ENCODE assay signal across 22 mouse cellular contexts in genomic region chr4:47438956-47439355, GRCm38 (mm10).
"Had no signal": no experiment of that assay in that cellular context is flagged by ENCODE, and none has a peak within 500 bp of the region (broad histone marks: within the 10 kb centered on the region; RNA-seq: fewer than 3 reads in every experiment).

No protein-coding gene starts in this region.

- H3K9me3 ChIP-seq: limb, embryonic 10.5 days; limb, embryonic 13.5 days; liver, embryonic 12.5 days; liver, embryonic 15.5 days; lung, embryonic 15.5 days; midbrain, embryonic 12.5 days; neural tube, embryonic 12.5 days; stomach, embryonic 15.5 days had no signal

- H3K36me3 ChIP-seq: limb, embryonic 10.5 days; limb, embryonic 13.5 days; liver, embryonic 12.5 days; liver, embryonic 15.5 days; lung, embryonic 15.5 days; midbrain, embryonic 12.5 days; neural tube, embryonic 12.5 days; stomach, embryonic 15.5 days had no signal

- H3K4me3 ChIP-seq: liver, embryonic 12.5 days; liver, embryonic 15.5 days; neural tube, embryonic 12.5 days; stomach, embryonic 15.5 days had no signal

- ATAC-seq: liver, embryonic 12.5 days had no signal

- H3K9ac ChIP-seq: liver, embryonic 12.5 days; liver, embryonic 15.5 days; stomach, embryonic 15.5 days had no signal

- H3K4me2 ChIP-seq: liver, embryonic 15.5 days had no signal

- DNase-seq: kidney, adult 18-20 months; kidney, postnatal 25 days; layer of hippocampus, adult 9-11 months; liver; lung, adult 18-20 months; lung, postnatal 10 days; lung, postnatal 36 days; retina, postnatal 1 day; right cerebral cortex, postnatal 25 days; spleen, adult 18-20 months; thymus, adult 2 months; thymus, postnatal 14 days; thymus, postnatal 4 days had no signal

- H3K27me3 ChIP-seq: lung, embryonic 15.5 days; midbrain, embryonic 12.5 days; neural tube, embryonic 12.5 days; stomach, embryonic 15.5 days had no signal

- H3K27ac ChIP-seq: kidney, postnatal 0 days; limb, embryonic 13.5 days; liver, embryonic 12.5 days; liver, embryonic 15.5 days; lung, embryonic 15.5 days; neural tube, embryonic 12.5 days; stomach, embryonic 15.5 days had no signal
